Comparison of ENCODE assay signal across 19 mouse cellular contexts in the genomic region with DNA sequence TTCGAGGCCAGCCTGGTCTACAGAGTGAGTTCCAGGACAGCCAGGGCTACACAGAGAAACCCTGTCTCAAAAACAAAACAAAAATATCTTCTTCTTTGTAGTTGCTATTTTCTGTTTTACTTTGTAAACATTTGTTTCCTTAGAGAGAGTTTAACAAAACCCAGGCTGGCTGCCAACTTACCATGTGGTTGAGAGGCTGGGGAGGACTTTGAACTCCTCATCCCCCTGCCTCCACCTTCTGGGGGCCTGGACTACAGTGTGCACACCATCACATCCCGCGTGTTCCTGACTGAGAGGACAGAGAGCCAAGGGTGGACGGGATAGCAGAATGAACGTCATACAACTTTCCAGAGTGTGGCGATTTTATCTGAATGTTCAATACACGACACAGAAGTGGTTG. TPM values are rescaled to one million over a fixed set of nuclear protein-coding genes. Genes with fewer than 3 reads are reported as not detected.
A peak's percentile ranks its signal among the peaks of the same experiment; 100 is the strongest.
DNase-seq lines count a peak whose midpoint lies in the region; ATAC-seq lines count a peak whose summit lies in the region.
"Had no signal": no experiment of that assay in that cellular context is flagged by ENCODE, and none has a peak within 500 bp of the region (broad histone marks: within the 10 kb centered on the region; RNA-seq: fewer than 3 reads in every experiment).

No protein-coding gene starts in this region.

- no peak overlapping the region for H3K27ac ChIP-seq in hindbrain, embryonic 12.5 days
- H3K27ac ChIP-seq: embryonic facial prominence, embryonic 13.5 days; forebrain, embryonic 13.5 days; heart, embryonic 13.5 days had no signal

- no peaks in the 10 kb centered on the region for H3K27me3 ChIP-seq in hindbrain, embryonic 12.5 days
- H3K27me3 ChIP-seq: embryonic facial prominence, embryonic 13.5 days; forebrain, embryonic 13.5 days had no signal

- H3K36me3 ChIP-seq in hindbrain, embryonic 12.5 days, result no peaks in the 10 kb centered on the region
- H3K36me3 ChIP-seq: embryonic facial prominence, embryonic 13.5 days; heart, embryonic 13.5 days had no signal

- no peak overlapping the region for H3K4me2 ChIP-seq in hindbrain, embryonic 12.5 days (replicated peaks)
- H3K4me2 ChIP-seq: embryonic facial prominence, embryonic 13.5 days; forebrain, embryonic 13.5 days; heart, embryonic 13.5 days had no signal

- no peaks in the 10 kb centered on the region for H3K9me3 ChIP-seq in hindbrain, embryonic 12.5 days (replicated peaks)
- H3K9me3 ChIP-seq: embryonic facial prominence, embryonic 13.5 days; forebrain, embryonic 13.5 days; heart, embryonic 13.5 days had no signal

- no peak overlapping the region for H3K9ac ChIP-seq in hindbrain, embryonic 12.5 days
- H3K9ac ChIP-seq: embryonic facial prominence, embryonic 13.5 days; forebrain, embryonic 13.5 days; heart, embryonic 13.5 days had no signal

- 90% methylated on average over 7 of the region's 7 CpGs for WGBS in hindbrain, embryonic 12.5 days

- no peaks in the 10 kb centered on the region for H3K4me1 ChIP-seq in hindbrain, embryonic 12.5 days
- H3K4me1 ChIP-seq: embryonic facial prominence, embryonic 13.5 days; forebrain, embryonic 13.5 days; heart, embryonic 13.5 days had no signal

- DNase-seq in lung, postnatal 10 days, result peak; percentile 27
- DNase-seq in lung, adult 18-20 months, result no peak
- peak; percentile 62 for DNase-seq in kidney, adult 9 months
- DNase-seq in kidney, postnatal 14 days, result peak; percentile 45
- no peak for DNase-seq in right cerebral cortex, postnatal 4 days
- DNase-seq: adrenal gland, adult 2 months; adrenal gland, postnatal 25 days; cerebellum, adult 18-20 months; cerebellum, adult 9-11 months; cerebellum, postnatal 36 days; gastrocnemius, postnatal 36 days; heart, adult 11 months; heart, postnatal 36 days had no signal

- no peak for ATAC-seq in hindbrain, embryonic 12.5 days (ENCODE audit: low FRiP score)
- ATAC-seq: forebrain, embryonic 13.5 days had no signal

- no peak overlapping the region for H3K4me3 ChIP-seq in hindbrain, embryonic 12.5 days
- H3K4me3 ChIP-seq: embryonic facial prominence, embryonic 13.5 days; forebrain, embryonic 13.5 days; heart, embryonic 13.5 days had no signal

RNA-seq across cellular contexts. Expression of a gene that starts 33.8 kb away (rescaled TPM):
- 0.70 TPM in 1 of 2 replicates, not detected in the other for polyA plus RNA-seq in hindbrain, embryonic 12.5 days (2016; fragmentation: Nextera tagmentation; extraction: Ambion mirVana)
- polyA plus RNA-seq: heart, postnatal 0 days; hindbrain, embryonic 11.5 days had no signal

RNA-seq across cellular contexts. Expression of a gene that starts 43.3 kb away (rescaled TPM):
- 1.6 and 1.9 TPM in 2 replicates for polyA plus RNA-seq in hindbrain, embryonic 12.5 days (2016; fragmentation: Nextera tagmentation; extraction: Ambion mirVana)
- polyA plus RNA-seq: adrenal gland, adult 2 months; heart, postnatal 0 days had no signal

RNA-seq across cellular contexts. Expression of a gene that starts 47.7 kb away (rescaled TPM):
- polyA plus RNA-seq in hindbrain, embryonic 12.5 days (2016; fragmentation: Nextera tagmentation; extraction: Ambion mirVana), result 2.2 and 2.5 TPM in 2 replicates
- polyA plus RNA-seq: adrenal gland, adult 2 months had no signal

Comparison
In these comparisons a context has a peak if more than half of its experiments do, and no peak if none do; other contexts are left out.
1. DNase-seq: peak in lung, postnatal 10 days (single experiment), kidney, adult 9 months (single experiment) and kidney, postnatal 14 days (single experiment); none in lung, adult 18-20 months (0 of 2) and right cerebral cortex, postnatal 4 days (single experiment).